Mouse (Mus musculus) liver, adult 2 months (tissue): ENCODE data around the gene Helz. TPM values are rescaled to one million over a fixed set of nuclear protein-coding genes. Genes with fewer than 3 reads are reported as not detected.

Experiments
- DNase-seq: peaks from one replicate; pipeline ENCODE4 v3.0.0-alpha.2; 2011; ENCODE audit warnings: low read depth, low spot score; ENCODE audit errors: extremely low read depth
- H3K27ac ChIP-seq: fragments of 200-500 bp; replicated peaks from 2 replicates; pipeline ENCODE4 v1.5.1; 2012; ENCODE audit warnings: low read depth, mild to moderate bottlenecking, control low read depth, inconsistent platforms, low read length; ENCODE audit not compliant: insufficient read depth
- H3K27me3 ChIP-seq: fragments of 200-500 bp; 2 replicates; pipeline ENCODE4 v1.6.1; 2012; ENCODE audit warnings: mild to moderate bottlenecking, moderate library complexity, low read length, inconsistent platforms; ENCODE audit not compliant: control insufficient read depth, insufficient read depth
- H3K36me3 ChIP-seq: fragments of 200-500 bp; 2 replicates; pipeline ENCODE4 v1.6.1; 2012; ENCODE audit warnings: low read length, inconsistent platforms; ENCODE audit not compliant: control insufficient read depth, insufficient read depth
- H3K4me1 ChIP-seq: fragments of 200-500 bp; 2 replicates; pipeline ENCODE4 v1.6.1; 2011; ENCODE audit warnings: low read length; ENCODE audit not compliant: control insufficient read depth, insufficient read depth
- H3K4me3 ChIP-seq: fragments of 200-500 bp; 2 replicates; pipeline ENCODE4 v1.5.1; 2011; ENCODE audit warnings: low read depth, mild to moderate bottlenecking, control low read depth, low read length, moderate library complexity; ENCODE audit not compliant: insufficient read depth
- H3K79me2 ChIP-seq: fragments of 200-500 bp; 2 replicates; pipeline ENCODE4 v1.6.1; 2012; ENCODE audit warnings: inconsistent platforms, mild to moderate bottlenecking, low read length, moderate library complexity; ENCODE audit not compliant: control insufficient read depth, insufficient read depth
- H3K9ac ChIP-seq: fragments of 200-500 bp; 2 replicates; pipeline ENCODE4 v1.6.1; 2012; ENCODE audit warnings: low read depth, mild to moderate bottlenecking, control low read depth, inconsistent platforms, low read length
- CTCF ChIP-seq: fragments of 200-500 bp; IDR thresholded peaks from 2 replicates; pipeline ENCODE4 v1.5.1; 2011; ENCODE audit warnings: low read depth, low read length, control low read depth
- POLR2A ChIP-seq: fragments of 200-500 bp; IDR thresholded peaks from 2 replicates; pipeline ENCODE4 v1.6.1; 2011; ENCODE audit warnings: low read length, control low read depth; ENCODE audit not compliant: insufficient read depth; ENCODE audit errors: extremely low read depth
- WGBS: fragments of 180-500 bp; shearing (Covaris S2); methylation state at CpG from one replicate; pipeline ENCODE4 v1.1.7; 2018; 5-methylcytosine and 5-hydroxymethylcytosine counted together
- polyA plus RNA-seq: library from polyadenylated mRNA; depleted of rRNA; stranded (reverse); fragments of >200 nt; gene quantifications from 2 replicates; pipeline ENCODE4 v1.2.3, GENCODE M21; 2012; rRNA removed
- total RNA-seq: library from RNA; depleted of rRNA; stranded (reverse); fragments of >200 nt; gene quantifications from 2 replicates; pipeline ENCODE4 v1.2.3, GENCODE M21; 2014; rRNA removed

Helz gene
- total and polyA plus RNA-seq, 2 experiments, result 5.3 to 6.4 TPM

- DNase-seq, result no peak
- no peaks in the 10 kb centered on the region for H3K4me1 ChIP-seq
- H3K9ac ChIP-seq, result no peak overlapping the region
- no peak overlapping the region for H3K27ac ChIP-seq
- no peak for TF ChIP-seq POLR2A
- no peak for TF ChIP-seq CTCF
- WGBS, result 84% methylated on average over 20 of the region's 20 CpGs
- no peaks in the 10 kb centered on the region for H3K27me3 ChIP-seq
- no peaks in the 10 kb centered on the region for H3K79me2 ChIP-seq
- no peaks in the 10 kb centered on the region for H3K36me3 ChIP-seq
- no peak overlapping the region for H3K4me3 ChIP-seq
These were observed 190.8 kb downstream of the Helz start for GRCm38 (mm10) chr11:107738418-107739099.

DNA sequence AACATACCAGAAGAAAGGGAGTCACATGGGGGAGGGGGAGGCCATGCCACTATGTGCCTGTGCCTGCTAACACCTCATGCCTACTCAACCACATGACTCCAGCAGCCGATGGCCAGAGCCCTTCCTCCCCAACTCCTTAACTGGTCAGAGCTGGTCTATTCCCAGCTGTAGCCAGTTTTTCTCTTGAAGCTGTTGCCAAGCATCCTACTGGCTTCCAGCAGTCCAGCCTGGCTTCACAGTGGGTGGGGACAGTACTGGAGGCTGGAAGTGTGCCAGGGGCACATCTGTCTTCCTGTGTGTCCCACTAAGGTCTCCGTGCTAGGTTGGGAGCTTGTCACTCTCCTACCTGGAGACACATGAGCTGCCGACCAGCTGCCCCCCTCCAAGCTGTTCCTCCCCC is 195.4 kb downstream of the Helz start:
- Histone ChIP-seq H3K4me1 (no peaks in the 10 kb centered on the region), H3K27me3 (no peaks in the 10 kb centered on the region), H3K27ac (no peak overlapping the region), H3K36me3 (no peaks in the 10 kb centered on the region), H3K9ac (no peak overlapping the region), H3K4me3 (no peak overlapping the region), H3K79me2 (no peaks in the 10 kb centered on the region)
- WGBS, result 77% methylated on average over 3 of the region's 3 CpGs
- no peak for TF ChIP-seq POLR2A
- TF ChIP-seq CTCF, result no peak
- no peak for DNase-seq

Other genes starting within 250 kb of the Helz start
- 9.4 and 10.5 TPM in 2 replicates for gene Pitpnc1, start 77.2 kb upstream of the Helz start, total RNA-seq
- 3.5 and 4.1 TPM in 2 replicates for gene Pitpnc1, start 77.2 kb upstream of the Helz start, polyA plus RNA-seq
- gene Psmd12, start 68.4 kb upstream of the Helz start, total RNA-seq, result 53.5 and 54.7 TPM in 2 replicates
- 14.5 and 15.9 TPM in 2 replicates for gene Psmd12, start 68.4 kb upstream of the Helz start, polyA plus RNA-seq
- gene Cacng1, start 168.6 kb downstream of the Helz start, total RNA-seq, result not detected in 2 replicates
- gene Cacng1, start 168.6 kb downstream of the Helz start, polyA plus RNA-seq, result 0.09 TPM in 1 of 2 replicates, not detected in the other
- gene Cacng4, start 246.6 kb downstream of the Helz start, total RNA-seq, result not detected in 2 replicates
- not detected in 2 replicates for gene Cacng4, start 246.6 kb downstream of the Helz start, polyA plus RNA-seq